Mouse (Mus musculus): ENCODE measurements around the gene Rreb1. TPM values are rescaled to one million over a fixed set of nuclear protein-coding genes. Genes with fewer than 3 reads are reported as not detected.
A peak's percentile ranks its signal among the peaks of the same experiment; 100 is the strongest.

The Rreb1 gene
- polyA plus RNA-seq, 2 experiments, result 19.0 to 21.4 TPM

GRCm38 (mm10) chr13:37878918-37879331 is 100.7 kb downstream of the Rreb1 start:
- H3K4me2 ChIP-seq (replicated peaks; ENCODE audit: low read depth, low read length, severe bottlenecking), result no peak overlapping the region
- no peak overlapping the region for H3K27ac ChIP-seq (replicated peaks; ENCODE audit: low read depth, low read length)
- H3K36me3 ChIP-seq (ENCODE audit: control insufficient read depth, insufficient read depth, low read length), result no peaks in the 10 kb centered on the region
- peaks cover 35% of the 10 kb centered on the region for H3K4me1 ChIP-seq (ENCODE audit: control insufficient read depth, insufficient read depth, low read length)
- H3K27me3 ChIP-seq (ENCODE audit: control insufficient read depth, insufficient read depth, low read length), result no peaks in the 10 kb centered on the region
- H3K4me3 ChIP-seq (replicated peaks; ENCODE audit: low read length), result no peak overlapping the region
- no peak overlapping the region for H3K9ac ChIP-seq (ENCODE audit: low read depth, low read length, severe bottlenecking)
- no peak for TF ChIP-seq POLR2A (IDR thresholded peaks at IDR 0.05; ENCODE audit: borderline replicate concordance, extremely low read depth, insufficient read depth, insufficient read length)
- H3K9me3 ChIP-seq (ENCODE audit: control insufficient read depth, low read length), result no peaks in the 10 kb centered on the region
- ATAC-seq (ENCODE audit: low FRiP score, low read depth) (no peak), DNase-seq (ENCODE audit: low spot score) (no peak)
- WGBS, result 88% methylated on average over 2 of the region's 2 CpGs

- ATAC-seq (ENCODE audit: low FRiP score, low read depth), result no peak
- no peaks in the 10 kb centered on the region for H3K9me3 ChIP-seq (ENCODE audit: control insufficient read depth, low read length)
- DNase-seq (ENCODE audit: low spot score), result no peak
- no peak overlapping the region for H3K4me2 ChIP-seq (replicated peaks; ENCODE audit: low read depth, low read length, severe bottlenecking)
- TF ChIP-seq POLR2A (IDR thresholded peaks at IDR 0.05; ENCODE audit: borderline replicate concordance, extremely low read depth, insufficient read depth, insufficient read length), result no peak
- H3K27ac ChIP-seq (replicated peaks; ENCODE audit: low read depth, low read length), result no peak overlapping the region
- H3K4me3 ChIP-seq (replicated peaks; ENCODE audit: low read length), result no peak overlapping the region
- WGBS, result 60% methylated on average over 5 of the region's 5 CpGs
- no peak overlapping the region for H3K9ac ChIP-seq (ENCODE audit: low read depth, low read length, severe bottlenecking)
- H3K4me1 ChIP-seq (ENCODE audit: control insufficient read depth, insufficient read depth, low read length), result peaks cover 35% of the 10 kb centered on the region
- H3K36me3 ChIP-seq (ENCODE audit: control insufficient read depth, insufficient read depth, low read length), result no peaks in the 10 kb centered on the region
- H3K27me3 ChIP-seq (ENCODE audit: control insufficient read depth, insufficient read depth, low read length), result no peaks in the 10 kb centered on the region
Observed at GRCm38 (mm10) chr13:37879556-37879955, 101.4 kb downstream of the Rreb1 start.

GRCm38 (mm10) chr13:37880035-37880434 is 101.8 kb downstream of the Rreb1 start:
- no peaks in the 10 kb centered on the region for H3K36me3 ChIP-seq (ENCODE audit: control insufficient read depth, insufficient read depth, low read length)
- ATAC-seq (ENCODE audit: low FRiP score, low read depth), result no peak
- WGBS, result 50% methylated on average over 1 of the region's 1 CpGs

GRCm38 (mm10) chr13:37880581-37881130 is 102.5 kb downstream of the Rreb1 start:
- TF ChIP-seq POLR2A (IDR thresholded peaks at IDR 0.05; ENCODE audit: borderline replicate concordance, extremely low read depth, insufficient read depth, insufficient read length), result no peak
- Histone ChIP-seq H3K27ac (replicated peaks; ENCODE audit: low read depth, low read length) (0 out of 2 replicates have a peak overlapping the region, but pooled peaks have one; percentile 34), H3K27me3 (ENCODE audit: control insufficient read depth, insufficient read depth, low read length) (no peaks in the 10 kb centered on the region), H3K36me3 (ENCODE audit: control insufficient read depth, insufficient read depth, low read length) (no peaks in the 10 kb centered on the region), H3K4me3 (replicated peaks; ENCODE audit: low read length) (no peak overlapping the region), H3K9me3 (ENCODE audit: control insufficient read depth, low read length) (no peaks in the 10 kb centered on the region), H3K9ac (ENCODE audit: low read depth, low read length, severe bottlenecking) (no peak overlapping the region), H3K4me1 (ENCODE audit: control insufficient read depth, insufficient read depth, low read length) (peaks cover 35% of the 10 kb centered on the region), H3K4me2 (replicated peaks; ENCODE audit: low read depth, low read length, severe bottlenecking) (no peak overlapping the region)
- ATAC-seq (ENCODE audit: low FRiP score, low read depth) (peak; percentile 23; the same call in 1 of the 2 replicates), DNase-seq (ENCODE audit: low spot score) (no peak)
- WGBS, result 49% methylated on average over 9 of the region's 9 CpGs

More at GRCm38 (mm10) chr13:37880035-37880434, 101.8 kb downstream of the Rreb1 start:
- Histone ChIP-seq H3K9ac (ENCODE audit: low read depth, low read length, severe bottlenecking) (no peak overlapping the region), H3K4me1 (ENCODE audit: control insufficient read depth, insufficient read depth, low read length) (peaks cover 35% of the 10 kb centered on the region), H3K9me3 (ENCODE audit: control insufficient read depth, low read length) (no peaks in the 10 kb centered on the region), H3K4me3 (replicated peaks; ENCODE audit: low read length) (no peak overlapping the region), H3K4me2 (replicated peaks; ENCODE audit: low read depth, low read length, severe bottlenecking) (no peak overlapping the region), H3K27ac (replicated peaks; ENCODE audit: low read depth, low read length) (0 out of 2 replicates have a peak overlapping the region, but pooled peaks have one; percentile 34), H3K27me3 (ENCODE audit: control insufficient read depth, insufficient read depth, low read length) (no peaks in the 10 kb centered on the region)
- no peak for DNase-seq (ENCODE audit: low spot score)
- TF ChIP-seq POLR2A (IDR thresholded peaks at IDR 0.05; ENCODE audit: borderline replicate concordance, extremely low read depth, insufficient read depth, insufficient read length), result no peak

GRCm38 (mm10) chr13:37882521-37882920 is 104.3 kb downstream of the Rreb1 start:
- Histone ChIP-seq H3K27ac (replicated peaks; ENCODE audit: low read depth, low read length) (no peak overlapping the region), H3K4me3 (replicated peaks; ENCODE audit: low read length) (no peak overlapping the region), H3K9ac (ENCODE audit: low read depth, low read length, severe bottlenecking) (no peak overlapping the region), H3K27me3 (ENCODE audit: control insufficient read depth, insufficient read depth, low read length) (no peaks in the 10 kb centered on the region), H3K4me2 (replicated peaks; ENCODE audit: low read depth, low read length, severe bottlenecking) (no peak overlapping the region), H3K4me1 (ENCODE audit: control insufficient read depth, insufficient read depth, low read length) (peaks cover 25% of the 10 kb centered on the region), H3K9me3 (ENCODE audit: control insufficient read depth, low read length) (no peaks in the 10 kb centered on the region), H3K36me3 (ENCODE audit: control insufficient read depth, insufficient read depth, low read length) (no peaks in the 10 kb centered on the region)
- no peak for TF ChIP-seq POLR2A (IDR thresholded peaks at IDR 0.05; ENCODE audit: borderline replicate concordance, extremely low read depth, insufficient read depth, insufficient read length)
- 71% methylated on average over 8 of the region's 8 CpGs for WGBS
- DNase-seq (ENCODE audit: low spot score) (no peak), ATAC-seq (ENCODE audit: low FRiP score, low read depth) (no peak)
